Mouse (Mus musculus): ENCODE data around the gene Atf7. TPM values are rescaled to one million over a fixed set of nuclear protein-coding genes. Genes with fewer than 3 reads are reported as not detected.
"Not testable (repeated sequence)": the region's sequence is repeated elsewhere in the genome, so short reads cannot be mapped to it uniquely, and the experiment has no call there.

Atf7 gene
- polyA plus RNA-seq, 1 experiment from 2014 or later: 13.7 TPM

DNA sequence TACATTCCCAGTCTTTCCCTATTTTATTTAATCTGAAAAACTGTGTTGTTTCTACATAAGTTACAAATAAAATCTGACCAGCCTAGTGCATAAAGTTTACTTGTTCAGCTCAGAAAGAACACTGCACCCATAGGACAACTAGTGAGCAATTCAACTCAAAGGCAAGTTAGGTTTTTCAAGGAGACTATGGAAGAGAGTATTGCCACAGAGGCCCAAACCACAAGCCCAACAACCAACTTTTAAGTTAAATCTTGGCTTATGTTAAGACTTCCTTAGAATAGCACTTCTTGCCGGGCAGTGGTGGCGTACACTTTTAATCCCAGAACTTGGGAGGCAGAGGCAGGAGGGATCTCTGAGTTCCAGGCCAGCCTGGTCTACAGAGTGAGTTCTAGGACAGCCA lies 9.1 kb downstream of the Atf7 start:
- H3K27ac ChIP-seq (replicated peaks; ENCODE audit: low read depth, low read length): no peak overlapping the region
- H3K9ac ChIP-seq (replicated peaks; ENCODE audit: low read length): no peak overlapping the region
- no peak overlapping the region for H3K4me3 ChIP-seq (ENCODE audit: low read depth, low read length)
- no peaks in the 10 kb centered on the region for H3K36me3 ChIP-seq (replicated peaks; ENCODE audit: control insufficient read depth, insufficient read depth, low read depth, low read length)
- DNase-seq (ENCODE audit: low spot score): no peak
- no peaks in the 10 kb centered on the region for H3K9me3 ChIP-seq (replicated peaks; ENCODE audit: control insufficient read depth, low read length)
- ATAC-seq (replicated peaks; ENCODE audit: insufficient number of reproducible peaks, low FRiP score, low TSS enrichment, low read depth): no peak
- H3K4me2 ChIP-seq (ENCODE audit: low read depth, low read length): no peak overlapping the region
- WGBS: 89% methylated on average over 2 of the region's 2 CpGs
- no peaks in the 10 kb centered on the region for H3K4me1 ChIP-seq (ENCODE audit: control insufficient read depth, insufficient read depth, low read length)
- H3K27me3 ChIP-seq (ENCODE audit: control insufficient read depth, insufficient read depth, low read length): no peaks in the 10 kb centered on the region

DNA sequence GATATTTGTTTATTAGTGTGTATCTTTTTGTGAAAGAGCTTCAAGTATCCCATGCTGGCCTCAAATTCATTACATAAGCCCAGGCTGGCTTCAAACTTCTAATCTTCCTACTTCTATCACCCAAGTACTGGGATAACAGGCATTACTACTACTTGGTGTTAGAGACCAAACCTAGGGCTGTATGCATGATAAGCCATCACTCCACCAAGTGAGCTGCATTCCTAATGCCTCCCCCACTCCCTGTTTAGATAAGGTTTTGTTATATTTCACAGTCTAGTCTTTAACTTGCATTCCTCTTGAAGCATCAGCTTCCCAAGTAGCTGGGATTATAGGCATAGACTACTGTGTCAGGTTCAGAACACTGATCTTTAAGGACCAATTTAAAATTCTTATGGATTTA lies 11.0 kb downstream of the Atf7 start:
- ATAC-seq (replicated peaks; ENCODE audit: insufficient number of reproducible peaks, low FRiP score, low TSS enrichment, low read depth) (no peak), DNase-seq (ENCODE audit: low spot score) (no peak)
- Histone ChIP-seq H3K4me3 (ENCODE audit: low read depth, low read length) (no peak overlapping the region), H3K4me1 (ENCODE audit: control insufficient read depth, insufficient read depth, low read length) (no peaks in the 10 kb centered on the region), H3K4me2 (ENCODE audit: low read depth, low read length) (no peak overlapping the region), H3K27ac (replicated peaks; ENCODE audit: low read depth, low read length) (no peak overlapping the region), H3K9me3 (replicated peaks; ENCODE audit: control insufficient read depth, low read length) (no peaks in the 10 kb centered on the region), H3K9ac (replicated peaks; ENCODE audit: low read length) (no peak overlapping the region), H3K36me3 (replicated peaks; ENCODE audit: control insufficient read depth, insufficient read depth, low read depth, low read length) (no peaks in the 10 kb centered on the region), H3K27me3 (ENCODE audit: control insufficient read depth, insufficient read depth, low read length) (no peaks in the 10 kb centered on the region)

DNA sequence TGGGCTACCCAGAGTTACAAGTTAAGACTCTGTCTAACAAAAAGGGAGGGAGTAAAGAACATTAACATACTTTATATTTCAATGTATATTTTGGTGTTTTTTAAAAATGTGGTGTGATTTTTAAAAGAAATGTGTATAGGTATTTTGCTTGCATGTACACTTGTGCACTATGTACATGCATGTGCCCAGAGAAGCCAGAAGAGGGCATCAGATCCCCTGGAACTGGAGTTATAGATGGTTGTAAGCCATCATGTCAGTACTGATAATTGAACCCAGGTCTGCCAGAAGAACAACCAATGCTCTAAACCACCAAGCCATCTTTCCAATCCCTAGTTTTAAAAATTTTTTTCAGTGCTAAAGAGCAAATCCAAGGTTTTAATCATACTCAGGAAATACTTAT lies 12.3 kb downstream of the Atf7 start:
- DNase-seq (ENCODE audit: low spot score): no peak
- Histone ChIP-seq H3K9me3 (replicated peaks; ENCODE audit: control insufficient read depth, low read length) (no peaks in the 10 kb centered on the region), H3K36me3 (replicated peaks; ENCODE audit: control insufficient read depth, insufficient read depth, low read depth, low read length) (no peaks in the 10 kb centered on the region), H3K27ac (replicated peaks; ENCODE audit: low read depth, low read length) (no peak overlapping the region), H3K4me1 (ENCODE audit: control insufficient read depth, insufficient read depth, low read length) (no peaks in the 10 kb centered on the region), H3K27me3 (ENCODE audit: control insufficient read depth, insufficient read depth, low read length) (no peaks in the 10 kb centered on the region), H3K4me2 (ENCODE audit: low read depth, low read length) (no peak overlapping the region), H3K9ac (replicated peaks; ENCODE audit: low read length) (no peak overlapping the region), H3K4me3 (ENCODE audit: low read depth, low read length) (no peak overlapping the region)
- ATAC-seq (replicated peaks; ENCODE audit: insufficient number of reproducible peaks, low FRiP score, low TSS enrichment, low read depth): no peak

DNA sequence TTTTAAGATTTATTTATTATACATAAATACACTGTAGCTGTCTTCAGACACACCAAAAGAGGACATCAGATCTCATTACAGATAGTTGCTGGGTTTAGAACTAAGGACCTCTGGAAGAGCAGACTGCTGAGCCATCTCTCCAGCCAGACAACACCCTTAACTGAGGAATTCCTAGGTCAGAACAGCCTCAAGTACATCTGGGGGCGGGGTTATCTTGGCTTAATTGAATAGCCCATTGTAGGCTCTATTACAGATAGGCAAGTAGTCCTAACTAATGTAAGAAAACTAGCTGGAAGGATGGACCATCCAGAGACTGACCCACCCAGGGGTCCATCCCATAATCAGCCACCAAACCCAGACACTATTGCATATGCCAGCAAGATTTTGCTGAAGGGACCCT lies 16.7 kb downstream of the Atf7 start:
- not testable (repeated sequence) for H3K9me3 ChIP-seq (replicated peaks; ENCODE audit: control insufficient read depth, low read length); H3K4me1 ChIP-seq (ENCODE audit: control insufficient read depth, insufficient read depth, low read length); H3K27me3 ChIP-seq (ENCODE audit: control insufficient read depth, insufficient read depth, low read length); H3K4me2 ChIP-seq (ENCODE audit: low read depth, low read length); H3K4me3 ChIP-seq (ENCODE audit: low read depth, low read length); H3K9ac ChIP-seq (replicated peaks; ENCODE audit: low read length); ATAC-seq (replicated peaks; ENCODE audit: insufficient number of reproducible peaks, low FRiP score, low TSS enrichment, low read depth); H3K36me3 ChIP-seq (replicated peaks; ENCODE audit: control insufficient read depth, insufficient read depth, low read depth, low read length); H3K27ac ChIP-seq (replicated peaks; ENCODE audit: low read depth, low read length); DNase-seq (ENCODE audit: low spot score)
- WGBS: 74% methylated on average over 1 of the region's 1 CpGs

DNA sequence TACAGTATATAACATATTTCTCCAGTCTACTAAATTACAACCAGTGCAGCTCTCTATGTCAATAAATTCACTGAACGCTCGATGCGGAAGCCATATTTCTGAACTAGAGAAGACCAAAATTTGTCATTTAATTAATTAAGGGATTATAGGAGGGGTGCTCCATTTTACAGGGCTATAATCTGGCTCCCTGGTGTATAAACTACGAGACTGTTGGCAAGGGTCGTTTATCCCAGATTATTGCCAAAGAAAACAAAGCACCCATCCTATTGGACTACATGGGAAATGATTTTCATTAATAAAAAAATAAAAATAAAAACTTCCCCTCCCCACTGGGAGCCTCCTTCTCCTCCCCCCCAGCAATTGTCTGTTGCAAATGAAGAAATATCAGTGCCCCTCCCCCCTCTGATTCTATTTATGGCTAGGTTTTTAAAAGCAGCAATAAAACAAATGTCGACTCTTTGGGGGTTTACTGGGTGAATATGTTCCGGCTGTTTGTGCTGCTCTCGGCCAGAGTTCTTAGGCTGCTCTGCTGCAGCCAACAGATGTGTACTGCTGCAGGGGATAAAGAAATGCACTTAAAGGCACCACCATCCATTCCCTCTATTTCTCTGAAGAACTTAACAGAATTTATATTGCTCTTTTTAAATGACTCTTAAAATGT lies 31.1 kb downstream of the Atf7 start:
- H3K27ac ChIP-seq (replicated peaks; ENCODE audit: low read depth, low read length): no peak overlapping the region
- no peaks in the 10 kb centered on the region for H3K27me3 ChIP-seq (ENCODE audit: control insufficient read depth, insufficient read depth, low read length)
- DNase-seq (ENCODE audit: low spot score) (no peak), ATAC-seq (replicated peaks; ENCODE audit: insufficient number of reproducible peaks, low FRiP score, low TSS enrichment, low read depth) (no peak)
- no peaks in the 10 kb centered on the region for H3K4me1 ChIP-seq (ENCODE audit: control insufficient read depth, insufficient read depth, low read length)
- no peak overlapping the region for H3K4me3 ChIP-seq (ENCODE audit: low read depth, low read length)
- no peak overlapping the region for H3K4me2 ChIP-seq (ENCODE audit: low read depth, low read length)
- H3K9ac ChIP-seq (replicated peaks; ENCODE audit: low read length): no peak overlapping the region
- no peaks in the 10 kb centered on the region for H3K36me3 ChIP-seq (replicated peaks; ENCODE audit: control insufficient read depth, insufficient read depth, low read depth, low read length)
- no peaks in the 10 kb centered on the region for H3K9me3 ChIP-seq (replicated peaks; ENCODE audit: control insufficient read depth, low read length)
- WGBS: 75% methylated on average over 8 of the region's 8 CpGs

DNA sequence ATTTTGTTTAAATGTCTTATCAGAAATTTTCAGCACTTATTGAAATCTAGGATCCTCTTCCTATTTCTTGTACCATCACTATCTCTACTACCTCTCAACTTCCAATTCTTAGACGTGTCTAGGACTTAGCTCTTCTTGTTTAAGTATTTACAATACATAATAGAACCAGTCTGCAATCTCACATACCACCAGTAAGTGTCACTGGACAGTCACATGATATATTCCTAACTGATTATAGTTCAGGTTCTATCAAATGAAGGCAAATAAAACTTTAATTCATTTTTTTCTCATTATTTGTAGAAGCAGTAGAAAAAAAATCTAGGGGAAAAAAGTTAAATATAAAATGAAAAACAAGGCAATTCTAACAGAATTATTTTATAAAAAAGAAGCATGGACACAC lies 32.6 kb downstream of the Atf7 start:
- no peaks in the 10 kb centered on the region for H3K4me1 ChIP-seq (ENCODE audit: control insufficient read depth, insufficient read depth, low read length)
- H3K4me2 ChIP-seq (ENCODE audit: low read depth, low read length): no peak overlapping the region
- H3K9me3 ChIP-seq (replicated peaks; ENCODE audit: control insufficient read depth, low read length): no peaks in the 10 kb centered on the region
- no peak for ATAC-seq (replicated peaks; ENCODE audit: insufficient number of reproducible peaks, low FRiP score, low TSS enrichment, low read depth)
- H3K27me3 ChIP-seq (ENCODE audit: control insufficient read depth, insufficient read depth, low read length): no peaks in the 10 kb centered on the region
- H3K4me3 ChIP-seq (ENCODE audit: low read depth, low read length): no peak overlapping the region
- peak; percentile 16 for DNase-seq (ENCODE audit: low spot score)
- 45% methylated on average over 1 of the region's 1 CpGs for WGBS
- H3K9ac ChIP-seq (replicated peaks; ENCODE audit: low read length): no peak overlapping the region
- no peak overlapping the region for H3K27ac ChIP-seq (replicated peaks; ENCODE audit: low read depth, low read length)
- no peaks in the 10 kb centered on the region for H3K36me3 ChIP-seq (replicated peaks; ENCODE audit: control insufficient read depth, insufficient read depth, low read depth, low read length)

DNA sequence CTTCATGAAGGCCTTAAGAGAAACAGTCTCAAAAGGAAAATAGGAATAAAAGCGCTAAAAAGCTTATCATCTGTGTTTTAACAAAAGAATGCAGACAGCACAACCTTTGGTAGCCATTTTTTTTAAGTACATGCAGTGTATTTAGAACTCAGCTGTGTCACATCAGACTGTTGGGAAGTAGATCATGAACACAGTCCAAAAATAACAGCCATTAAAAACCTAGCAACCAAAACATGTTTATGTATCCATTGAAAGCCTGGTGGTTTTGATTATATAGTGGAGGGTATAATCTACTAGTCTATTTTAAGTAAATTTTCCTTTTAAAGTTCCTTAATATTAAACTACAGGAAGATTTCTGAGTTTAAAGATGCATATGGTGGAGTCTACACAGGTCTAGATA lies 34.7 kb downstream of the Atf7 start:
- 91% methylated on average over 1 of the region's 1 CpGs for whole genome bisulfite sequencing
- Histone ChIP-seq H3K4me3 (ENCODE audit: low read depth, low read length) (no peak overlapping the region), H3K36me3 (replicated peaks; ENCODE audit: control insufficient read depth, insufficient read depth, low read depth, low read length) (no peaks in the 10 kb centered on the region), H3K9ac (replicated peaks; ENCODE audit: low read length) (no peak overlapping the region), H3K9me3 (replicated peaks; ENCODE audit: control insufficient read depth, low read length) (no peaks in the 10 kb centered on the region), H3K27me3 (ENCODE audit: control insufficient read depth, insufficient read depth, low read length) (no peaks in the 10 kb centered on the region), H3K27ac (replicated peaks; ENCODE audit: low read depth, low read length) (no peak overlapping the region), H3K4me1 (ENCODE audit: control insufficient read depth, insufficient read depth, low read length) (no peaks in the 10 kb centered on the region), H3K4me2 (ENCODE audit: low read depth, low read length) (no peak overlapping the region)
- no peak for ATAC-seq (replicated peaks; ENCODE audit: insufficient number of reproducible peaks, low FRiP score, low TSS enrichment, low read depth)
- no peak for DNase-seq (ENCODE audit: low spot score)

DNA sequence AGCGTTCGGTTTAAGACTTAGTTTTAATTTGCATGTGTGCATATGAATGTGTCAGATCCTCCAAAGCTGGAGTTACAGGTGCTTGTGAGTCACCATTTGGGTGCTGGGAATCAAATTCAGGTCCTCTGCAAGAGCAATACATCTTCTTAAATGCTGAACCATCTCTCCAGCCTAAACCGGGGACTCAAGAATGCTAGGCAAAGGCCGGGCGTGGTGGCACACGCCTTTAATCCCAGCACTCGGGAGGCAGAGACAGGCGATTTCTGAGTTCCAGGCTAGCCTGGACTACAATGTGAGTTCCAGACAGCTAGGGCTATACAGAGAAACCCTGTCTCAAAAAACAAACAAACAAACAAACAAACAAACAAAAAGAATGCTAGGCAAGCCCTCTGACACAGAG lies 35.4 kb downstream of the Atf7 start:
- Histone ChIP-seq H3K9ac (replicated peaks; ENCODE audit: low read length) (no peak overlapping the region), H3K36me3 (replicated peaks; ENCODE audit: control insufficient read depth, insufficient read depth, low read depth, low read length) (no peaks in the 10 kb centered on the region), H3K27me3 (ENCODE audit: control insufficient read depth, insufficient read depth, low read length) (no peaks in the 10 kb centered on the region), H3K4me3 (ENCODE audit: low read depth, low read length) (no peak overlapping the region), H3K4me2 (ENCODE audit: low read depth, low read length) (no peak overlapping the region), H3K4me1 (ENCODE audit: control insufficient read depth, insufficient read depth, low read length) (no peaks in the 10 kb centered on the region), H3K9me3 (replicated peaks; ENCODE audit: control insufficient read depth, low read length) (no peaks in the 10 kb centered on the region), H3K27ac (replicated peaks; ENCODE audit: low read depth, low read length) (no peak overlapping the region)
- WGBS: 91% methylated on average over 8 of the region's 8 CpGs
- no peak for DNase-seq (ENCODE audit: low spot score)
- ATAC-seq (replicated peaks; ENCODE audit: insufficient number of reproducible peaks, low FRiP score, low TSS enrichment, low read depth): no peak

Data from embryonic facial prominence, embryonic 11.5 days (tissue).